Mouse (Mus musculus): Measurements from ENCODE around the gene Kcnip1.

GRCm38 (mm10) chr11:33923031-33923430 is 69.9 kb downstream of the Kcnip1 start:
- TF ChIP-seq CTCF (IDR thresholded peaks at IDR 0.05; ENCODE audit: extremely low read depth, insufficient read depth, low read length) (no peak), POLR2A (IDR thresholded peaks at IDR 0.05; ENCODE audit: extremely low read depth, insufficient read depth, low read length) (no peak)
